Mouse (Mus musculus) testis, adult 2 months (tissue): ENCODE measurements around the gene Gm12800.
A peak's percentile ranks its signal among the peaks of the same experiment; 100 is the strongest.

Experiments
- CTCF ChIP-seq: fragments of 200-500 bp; IDR thresholded peaks from 2 replicates; pipeline ENCODE4 v1.5.1; 2012; ENCODE audit warnings: low read depth, mild to moderate bottlenecking, inconsistent platforms, low read length, moderate library complexity; ENCODE audit not compliant: control insufficient read depth, insufficient read depth, insufficient replicate concordance
- POLR2A ChIP-seq: fragments of 200-500 bp; IDR thresholded peaks from 2 replicates; pipeline ENCODE4 v1.6.1; 2012; ENCODE audit warnings: low read depth, mild to moderate bottlenecking, inconsistent platforms, low read length, moderate library complexity; ENCODE audit not compliant: control insufficient read depth

- TF ChIP-seq CTCF (peak; percentile 19; the same call in 1 of the 2 replicates), POLR2A (no peak)
Measured at GRCm38 (mm10) chr4:101860873-101861272, 48.0 kb upstream of the Gm12800 start.
